Mouse (Mus musculus) splenic B cell, adult 2 months (primary cell): Measurements from ENCODE around the gene Ppm1a.

Source experiments
- DNase-seq: peaks from one replicate; pipeline ENCODE4 v3.0.0-alpha.2; 2011; ENCODE audit warnings: low read depth, low spot score
- H3K27me3 ChIP-seq: 2 replicates; pipeline ENCODE4 v1.6.1; 2012; ENCODE audit warnings: mild to moderate bottlenecking, low read length, moderate library complexity, mixed read lengths; ENCODE audit not compliant: control insufficient read depth, poor library complexity, insufficient read depth, severe bottlenecking
- H3K36me3 ChIP-seq: 2 replicates; pipeline ENCODE4 v1.6.1; 2012; ENCODE audit warnings: mild to moderate bottlenecking, low read length, moderate library complexity, mixed read lengths; ENCODE audit not compliant: control insufficient read depth, poor library complexity, insufficient read depth, severe bottlenecking

Ppm1a gene

DNA sequence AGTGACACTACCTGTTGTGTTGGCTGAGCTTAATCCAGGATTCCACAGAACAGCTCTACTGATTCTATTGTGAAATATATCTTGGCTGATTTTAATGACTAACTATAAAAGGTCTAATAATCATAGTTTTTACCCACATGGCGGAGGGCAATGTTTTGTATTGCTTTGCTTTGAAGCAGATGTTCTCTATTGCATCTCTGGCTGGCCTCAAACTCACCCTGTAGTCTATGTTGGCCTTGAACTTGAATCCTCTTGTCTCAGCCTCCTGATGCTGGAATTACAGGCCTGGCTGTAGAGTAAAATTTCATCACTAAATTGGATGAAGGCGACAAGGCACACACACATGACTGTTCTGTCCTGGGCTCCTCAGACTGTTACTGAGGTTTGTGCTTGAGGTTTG is 7.8 kb upstream of the Ppm1a start:
- DNase-seq = no peak
- Histone ChIP-seq H3K27me3 (no peaks in the 10 kb centered on the region), H3K36me3 (no peaks in the 10 kb centered on the region)

- DNase-seq = no peak
- no peaks in the 10 kb centered on the region for H3K27me3 ChIP-seq
- no peaks in the 10 kb centered on the region for H3K36me3 ChIP-seq
Measured at GRCm38 (mm10) chr12:72750016-72750415, 7.2 kb upstream of the Ppm1a start.

- Histone ChIP-seq H3K36me3 (no peaks in the 10 kb centered on the region), H3K27me3 (no peaks in the 10 kb centered on the region)
- DNase-seq = no peak
Measured at GRCm38 (mm10) chr12:72750606-72751005, 6.6 kb upstream of the Ppm1a start.

DNA sequence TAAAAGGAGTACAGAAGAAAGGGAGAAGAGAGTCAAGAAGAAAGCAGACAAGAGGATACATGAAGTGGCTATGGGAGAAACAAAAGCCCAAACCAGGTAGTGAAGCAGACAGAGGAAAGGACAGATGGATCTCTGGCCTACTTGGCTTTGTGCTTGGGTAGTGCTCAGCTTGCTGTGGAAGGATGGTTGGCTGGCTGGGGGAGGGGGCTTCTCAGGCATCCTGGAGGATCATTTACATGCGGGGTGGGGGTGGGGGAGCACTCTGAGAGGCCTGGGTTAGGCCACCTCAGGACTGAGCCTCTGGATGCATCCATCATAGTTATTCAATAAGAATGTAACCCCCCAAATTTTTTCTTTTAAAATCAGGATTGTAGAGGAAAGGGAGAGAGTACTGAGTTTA is 341 bp downstream of the Ppm1a start:
- no peaks in the 10 kb centered on the region for H3K36me3 ChIP-seq
- H3K27me3 ChIP-seq = no peaks in the 10 kb centered on the region
- no peak for DNase-seq

DNA sequence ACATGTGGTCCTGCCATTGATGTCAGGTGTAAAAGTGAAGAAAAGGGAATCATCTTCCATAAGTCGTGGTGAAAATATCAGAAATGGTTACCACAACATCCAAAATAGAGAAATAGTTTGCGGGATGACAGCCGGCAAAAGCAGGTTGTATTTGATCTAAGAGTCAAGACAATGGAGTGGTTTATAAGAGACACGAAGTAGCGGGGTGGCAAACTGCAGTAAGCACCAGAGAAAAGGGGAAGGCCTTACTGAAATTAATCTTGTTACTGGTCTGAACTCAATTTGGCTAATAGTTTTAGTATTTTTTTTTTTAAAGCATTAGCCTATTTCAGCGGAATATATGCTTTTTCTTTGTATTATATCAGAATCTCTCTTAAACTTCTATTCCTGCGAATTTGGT is 2.7 kb downstream of the Ppm1a start:
- DNase-seq = no peak
- H3K36me3 ChIP-seq = no peaks in the 10 kb centered on the region
- no peaks in the 10 kb centered on the region for H3K27me3 ChIP-seq

DNA sequence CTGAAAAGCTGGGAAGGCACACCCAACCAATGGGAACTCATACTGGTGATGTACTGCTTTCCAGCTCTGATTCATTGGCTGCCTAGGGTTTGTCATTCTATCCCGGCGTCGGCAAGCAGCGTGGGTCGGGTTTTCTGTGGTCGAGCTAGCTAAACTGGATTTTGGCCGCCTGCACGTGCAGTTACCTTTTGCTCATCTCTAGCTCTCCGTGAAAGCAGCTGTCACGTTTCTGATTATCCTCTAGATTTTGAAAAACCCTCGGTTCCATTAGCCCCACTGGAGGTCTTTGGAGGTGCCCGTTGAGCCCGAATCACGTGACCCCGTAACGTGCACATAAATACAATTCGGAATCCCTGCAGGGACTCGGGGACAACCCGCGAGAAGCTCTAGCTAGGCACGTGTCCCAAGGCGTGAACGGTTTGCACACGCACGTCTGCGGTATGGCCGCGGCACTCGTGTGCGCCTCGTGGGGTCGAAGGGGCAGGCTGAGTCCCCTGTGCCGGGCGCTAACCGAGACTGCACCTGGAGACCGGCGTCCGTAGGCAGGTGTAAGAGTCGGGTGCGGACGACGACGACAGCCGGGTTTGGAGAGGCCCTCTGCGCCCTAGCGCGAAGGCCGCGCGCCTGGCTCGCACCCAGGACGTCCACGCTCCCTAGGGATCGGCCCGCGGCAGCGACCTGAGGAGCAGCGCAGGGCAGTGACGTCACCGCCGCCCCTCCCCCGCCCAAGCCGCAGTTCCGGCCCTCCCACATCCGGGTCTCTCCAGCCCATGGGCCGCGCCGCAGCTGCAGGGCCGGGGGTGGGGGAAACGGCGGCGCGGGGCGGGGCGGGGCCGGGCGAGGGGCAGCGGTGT is 3.3 kb downstream of the Ppm1a start:
- Histone ChIP-seq H3K27me3 (no peaks in the 10 kb centered on the region), H3K36me3 (no peaks in the 10 kb centered on the region)
- peak; percentile 97 for DNase-seq

GRCm38 (mm10) chr12:72761230-72761648 is 4.0 kb downstream of the Ppm1a start:
- no peaks in the 10 kb centered on the region for H3K36me3 ChIP-seq
- DNase-seq = no peak
- H3K27me3 ChIP-seq = no peaks in the 10 kb centered on the region

DNA sequence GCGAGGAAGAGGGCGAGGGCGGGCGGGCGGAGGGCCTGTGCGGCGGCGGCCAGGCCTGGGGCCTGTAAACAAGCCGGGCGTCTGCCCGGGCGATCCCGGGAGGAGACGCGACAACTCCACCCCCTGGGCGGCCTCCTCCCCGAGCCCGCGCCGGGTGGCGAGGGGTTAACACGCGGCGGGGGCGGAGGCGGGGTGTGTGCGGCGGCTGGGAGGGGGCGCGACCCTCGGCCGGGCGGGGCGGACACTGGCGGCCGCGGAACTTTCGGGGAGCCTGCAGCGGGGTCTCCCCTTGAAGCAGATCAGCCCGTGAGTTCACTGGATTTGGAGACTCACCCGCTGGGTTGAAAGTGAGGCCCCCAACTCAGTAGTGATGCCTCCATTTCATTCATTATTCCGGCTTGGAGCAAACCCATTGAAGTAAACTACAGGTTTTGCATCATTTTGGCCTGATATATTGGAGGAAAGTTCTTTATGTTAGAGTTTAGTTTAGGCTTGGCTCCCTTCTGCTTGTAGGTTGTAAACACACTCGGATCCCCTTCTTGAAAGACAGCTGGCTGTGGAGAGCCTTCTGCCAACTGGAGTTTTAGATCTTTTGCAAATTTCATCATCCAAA is 4.5 kb downstream of the Ppm1a start:
- Histone ChIP-seq H3K36me3 (no peaks in the 10 kb centered on the region), H3K27me3 (no peaks in the 10 kb centered on the region)
- DNase-seq = peak; percentile 46

DNA sequence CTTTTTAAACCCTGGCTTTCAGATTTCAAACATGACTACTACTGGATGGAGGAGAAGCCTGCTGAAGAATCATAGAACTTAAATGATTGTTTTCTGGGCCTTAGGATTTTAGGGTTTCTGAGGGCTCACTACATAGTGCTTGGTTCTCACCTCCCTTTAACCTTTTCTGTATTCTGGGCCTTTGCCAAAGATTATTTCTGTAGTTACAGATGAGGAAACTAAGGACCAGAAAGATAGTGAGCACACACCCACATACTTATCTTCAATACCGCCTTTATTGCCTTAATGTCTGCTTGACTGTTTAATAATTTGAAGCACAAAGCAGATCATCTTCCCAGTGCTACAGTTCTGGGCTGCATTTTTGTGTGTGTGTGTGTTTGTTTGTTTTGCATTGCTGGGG is 5.2 kb downstream of the Ppm1a start:
- Histone ChIP-seq H3K27me3 (no peaks in the 10 kb centered on the region), H3K36me3 (no peaks in the 10 kb centered on the region)
- no peak for DNase-seq

GRCm38 (mm10) chr12:72763156-72763555 is 5.9 kb downstream of the Ppm1a start:
- H3K27me3 ChIP-seq = no peaks in the 10 kb centered on the region
- DNase-seq = no peak
- no peaks in the 10 kb centered on the region for H3K36me3 ChIP-seq

DNA sequence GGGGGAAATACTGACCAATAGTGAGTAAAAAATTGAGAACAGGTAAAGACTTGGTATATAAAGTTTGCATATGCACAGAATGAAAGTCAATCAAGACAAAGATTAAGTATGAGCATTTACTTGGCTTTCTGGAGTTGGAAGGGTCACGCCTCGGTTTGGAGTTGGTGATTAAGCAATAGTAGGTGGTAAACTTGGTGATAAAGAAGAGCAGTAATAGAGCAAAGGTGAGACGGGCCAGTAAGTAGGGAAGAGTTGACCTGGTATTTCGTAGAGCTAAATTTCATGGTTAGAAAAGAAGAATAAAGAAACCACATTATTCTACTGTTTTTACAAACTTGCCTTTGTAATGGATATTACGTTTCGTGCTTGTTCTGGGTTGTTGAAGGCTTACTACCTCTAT is 10.6 kb downstream of the Ppm1a start:
- H3K36me3 ChIP-seq = no peaks in the 10 kb centered on the region

DNA sequence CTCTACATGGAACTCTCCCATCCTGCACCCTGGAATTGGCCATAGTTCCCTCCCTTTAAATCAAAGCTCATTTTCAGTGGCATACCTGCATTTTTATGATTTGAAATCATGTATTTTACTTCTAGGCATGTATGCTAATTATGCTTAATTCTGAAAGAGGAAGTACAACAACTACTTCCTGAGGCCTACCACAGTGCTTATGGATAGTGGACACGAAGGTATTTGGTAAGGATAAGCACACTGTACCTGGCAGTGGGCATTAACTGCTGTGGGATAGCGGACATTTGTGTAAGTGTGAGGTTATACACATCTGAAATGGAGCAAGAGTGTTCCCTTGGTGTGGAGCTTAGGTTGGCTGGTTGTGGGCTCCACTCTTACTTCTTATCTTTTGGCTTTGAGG is 11.0 kb downstream of the Ppm1a start:
- peak; percentile 49 for DNase-seq
- no peaks in the 10 kb centered on the region for H3K36me3 ChIP-seq
- H3K27me3 ChIP-seq = no peaks in the 10 kb centered on the region

More for the DNA sequence above, 10.6 kb downstream of the Ppm1a start:
- DNase-seq = no peak
- no peaks in the 10 kb centered on the region for H3K27me3 ChIP-seq

DNA sequence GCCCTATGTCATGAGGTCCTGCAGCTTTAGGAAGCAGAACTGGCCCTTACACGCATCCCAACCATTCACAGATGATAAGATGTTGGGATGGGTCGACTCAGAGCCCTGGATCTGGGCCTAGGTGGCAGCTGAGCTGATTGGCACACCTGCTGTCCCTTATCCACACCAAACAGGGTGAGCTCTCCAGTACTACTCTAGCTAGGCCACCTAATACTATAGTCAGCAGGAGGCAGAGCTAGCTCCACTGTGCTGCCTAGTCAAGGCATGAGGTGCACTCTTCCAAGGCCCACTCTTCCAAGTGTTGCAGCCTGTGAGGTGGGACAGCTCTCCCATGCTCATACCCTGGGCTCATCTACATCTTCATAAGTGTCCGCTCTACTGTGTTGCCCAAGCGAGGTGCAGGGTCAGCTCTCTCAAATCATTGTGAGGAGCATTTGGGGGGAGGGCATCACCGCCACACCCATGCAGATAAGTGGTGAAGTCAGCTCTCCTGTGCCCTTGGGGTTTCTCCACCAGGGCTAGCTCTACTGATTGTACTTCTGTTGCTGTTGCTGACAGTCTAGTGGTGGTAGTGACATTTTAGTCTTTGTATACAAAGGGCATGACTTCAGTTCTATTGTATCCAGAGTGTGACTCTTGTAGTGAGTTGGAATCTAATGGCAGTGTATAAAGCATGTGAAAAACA is 12.4 kb downstream of the Ppm1a start:
- DNase-seq = no peak
- no peaks in the 10 kb centered on the region for H3K36me3 ChIP-seq

DNA sequence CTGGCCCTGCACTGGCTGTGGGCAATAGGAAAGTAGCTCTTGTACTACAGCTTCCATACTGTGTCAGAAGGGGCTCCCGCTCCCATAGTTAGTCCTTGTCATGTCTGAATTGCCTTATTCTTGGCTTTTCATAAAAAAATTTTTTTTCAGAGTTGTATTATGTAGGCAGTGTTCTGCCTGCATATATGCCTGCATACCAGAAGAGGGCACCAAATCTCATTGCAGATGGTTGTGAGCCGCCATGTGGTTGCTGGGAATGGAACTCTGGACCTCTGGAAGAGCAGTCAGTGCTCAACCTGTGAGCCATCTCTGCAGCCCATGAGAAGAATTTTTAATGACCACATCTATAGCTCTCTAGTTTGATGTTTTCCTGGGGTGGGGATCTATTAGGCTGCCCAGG is 13.9 kb downstream of the Ppm1a start:
- Histone ChIP-seq H3K27me3 (no peaks in the 10 kb centered on the region), H3K36me3 (no peaks in the 10 kb centered on the region)
- no peak for DNase-seq

More for the DNA sequence above, 12.4 kb downstream of the Ppm1a start:
- no peaks in the 10 kb centered on the region for H3K27me3 ChIP-seq

DNA sequence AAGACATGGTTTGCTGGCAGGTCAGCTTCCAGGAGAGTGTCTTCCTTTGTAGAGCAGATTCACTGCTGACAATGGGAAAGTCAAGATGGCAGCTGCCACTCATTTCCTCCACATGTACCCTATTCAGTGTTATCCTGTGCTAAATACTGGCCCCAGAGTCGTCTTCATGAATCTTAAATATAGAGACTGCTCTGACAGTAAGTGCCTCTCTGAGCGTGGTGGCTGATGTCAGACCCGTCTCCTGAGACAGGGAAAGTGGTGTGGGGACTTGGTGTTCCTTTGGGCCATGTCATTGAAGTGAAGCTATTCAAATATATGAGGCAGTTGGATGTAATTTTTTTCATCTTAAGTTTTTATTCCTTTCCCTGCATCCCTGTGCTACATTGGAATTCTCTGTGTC is 14.5 kb downstream of the Ppm1a start:
- Histone ChIP-seq H3K36me3 (no peaks in the 10 kb centered on the region), H3K27me3 (no peaks in the 10 kb centered on the region)
- no peak for DNase-seq
